Mouse (Mus musculus) kidney, postnatal 4 days (tissue): ENCODE results near the gene Gm6890.
A peak's percentile ranks its signal among the peaks of the same experiment; 100 is the strongest.
"Not testable (repeated sequence)": the region's sequence is repeated elsewhere in the genome, so short reads cannot be mapped to it uniquely, and the experiment has no call there.

Experiments
- DNase-seq, 2 experiments: peaks; one replicate each; pipeline ENCODE4 v3.0.0; 2021; ENCODE audit warnings: mixed read lengths in 2 of 2

Gm6890 gene

DNA sequence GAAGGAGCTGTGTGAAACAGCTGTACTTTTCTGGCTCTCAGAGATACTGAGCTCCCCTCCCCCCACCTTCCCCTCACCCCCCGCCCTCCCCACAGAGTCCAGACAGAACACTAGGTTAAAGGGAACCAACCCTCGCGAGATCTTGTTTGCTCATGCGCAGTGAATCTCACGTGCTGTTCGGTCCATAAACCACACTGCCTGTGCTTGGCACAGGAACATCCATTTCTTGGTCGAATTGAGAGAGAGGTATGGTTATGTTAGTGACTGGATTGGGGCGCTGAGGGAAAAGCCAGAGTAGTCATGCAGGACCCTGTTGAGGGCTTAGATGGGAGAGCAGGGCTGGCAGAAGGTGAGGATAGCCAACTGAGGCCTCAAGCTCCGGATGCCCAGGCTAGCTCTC lies at the start of gene Gm6890:
Gene Gm6890 (plus strand): TSS at position 301 of the 400 bp plus-strand sequence.
- DNase-seq, result not testable (repeated sequence)

DNA sequence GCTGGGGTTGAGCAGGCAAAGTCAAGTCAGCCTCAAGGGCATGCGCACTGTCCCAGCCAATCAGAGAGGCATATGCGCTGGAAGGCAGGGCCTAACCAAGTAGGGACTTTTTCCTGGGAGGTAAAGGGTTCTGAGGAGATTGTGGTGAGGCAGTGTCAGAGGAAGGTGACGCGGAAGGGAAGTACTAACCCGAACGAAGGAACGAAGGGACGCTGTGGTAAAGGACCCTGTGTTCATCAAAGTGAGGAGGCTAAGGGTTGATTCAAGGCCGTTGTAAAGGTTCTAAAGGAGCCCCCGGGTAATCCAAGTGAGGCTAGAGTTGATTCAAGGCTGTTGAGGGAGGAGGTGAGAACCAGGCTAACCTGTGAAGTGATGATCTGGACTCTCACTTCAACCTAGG lies 14.5 kb upstream of the Gm6890 start:
- DNase-seq, result not testable (repeated sequence)

DNA sequence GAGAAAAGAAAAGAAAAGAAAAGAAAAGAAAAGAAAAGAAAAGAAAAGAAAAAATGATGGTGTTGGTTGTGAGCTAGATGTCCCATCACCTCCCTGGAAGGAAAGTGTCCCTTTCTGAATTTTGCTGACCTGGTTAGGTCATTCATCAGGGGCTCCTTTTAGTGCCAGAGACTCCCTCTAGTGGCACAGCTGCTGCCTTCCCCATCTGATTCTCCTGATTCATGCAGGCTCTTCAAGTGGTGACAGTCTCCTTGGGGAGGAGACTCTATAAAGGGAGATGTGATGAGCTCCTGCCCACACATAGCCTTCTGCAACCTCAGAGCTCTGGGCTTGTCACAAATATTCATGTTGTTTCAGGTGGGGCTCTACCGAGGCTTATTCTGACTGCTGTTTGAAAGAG lies 30.0 kb downstream of the Gm6890 start:
- peak; percentile 6 to 17 for DNase-seq
